Mouse (Mus musculus): ENCODE data around the gene Naalad2. TPM values are rescaled to one million over a fixed set of nuclear protein-coding genes. Genes with fewer than 3 reads are reported as not detected.
"Not testable (repeated sequence)": the region's sequence is repeated elsewhere in the genome, so short reads cannot be mapped to it uniquely, and the experiment has no call there.

Gene Naalad2
- 7.2 and 7.5 TPM in 2 replicates for polyA plus RNA-seq (2015; fragmentation: Nextera tagmentation; extraction: Ambion mirVana)

GRCm38 (mm10) chr9:18402895-18403294, at the start of gene Naalad2:
Gene Naalad2, minus strand, starts transcription at chr9:18402995.
- not testable (repeated sequence) for H3K27me3 ChIP-seq (ENCODE audit: control insufficient read depth, insufficient read depth, low read depth, low read length); H3K9me3 ChIP-seq (ENCODE audit: control insufficient read depth, low read length); H3K4me1 ChIP-seq (replicated peaks; ENCODE audit: control insufficient read depth, insufficient read depth, low read length); H3K4me2 ChIP-seq (ENCODE audit: low read depth, low read length); H3K27ac ChIP-seq (ENCODE audit: low read length); H3K9ac ChIP-seq (ENCODE audit: low read length); H3K4me3 ChIP-seq (ENCODE audit: low read length); ATAC-seq (ENCODE audit: low read depth); H3K36me3 ChIP-seq (ENCODE audit: control insufficient read depth, insufficient read depth, low read length)
- WGBS = 65% methylated on average over 2 of the region's 2 CpGs

- ATAC-seq (ENCODE audit: low read depth) = no peak
- Histone ChIP-seq H3K9ac (ENCODE audit: low read length) (no peak overlapping the region), H3K4me3 (ENCODE audit: low read length) (no peak overlapping the region), H3K27me3 (ENCODE audit: control insufficient read depth, insufficient read depth, low read depth, low read length) (no peaks in the 10 kb centered on the region), H3K9me3 (ENCODE audit: control insufficient read depth, low read length) (no peaks in the 10 kb centered on the region), H3K4me1 (replicated peaks; ENCODE audit: control insufficient read depth, insufficient read depth, low read length) (no peaks in the 10 kb centered on the region), H3K27ac (ENCODE audit: low read length) (no peak overlapping the region), H3K36me3 (ENCODE audit: control insufficient read depth, insufficient read depth, low read length) (no peaks in the 10 kb centered on the region), H3K4me2 (ENCODE audit: low read depth, low read length) (no peak overlapping the region)
- WGBS = 63% methylated on average over 10 of the region's 10 CpGs
Measured at GRCm38 (mm10) chr9:18431687-18432086, 28.9 kb upstream of the Naalad2 start.

- H3K27ac ChIP-seq (ENCODE audit: low read length) = no peak within 1 kb of the TSS
- H3K4me1 ChIP-seq (replicated peaks; ENCODE audit: control insufficient read depth, insufficient read depth, low read length) = no peaks in the 10 kb centered on the region
- ATAC-seq (ENCODE audit: low read depth) = no peak
- no peaks in the 10 kb centered on the region for H3K27me3 ChIP-seq (ENCODE audit: control insufficient read depth, insufficient read depth, low read depth, low read length)
- no peaks in the 10 kb centered on the region for H3K9me3 ChIP-seq (ENCODE audit: control insufficient read depth, low read length)
- H3K36me3 ChIP-seq (ENCODE audit: control insufficient read depth, insufficient read depth, low read length) = no peaks in the 10 kb centered on the region
- no peak within 1 kb of the TSS for H3K9ac ChIP-seq (ENCODE audit: low read length)
- no peak within 1 kb of the TSS for H3K4me2 ChIP-seq (ENCODE audit: low read depth, low read length)
- no peak within 1 kb of the TSS for H3K4me3 ChIP-seq (ENCODE audit: low read length)
Measured at GRCm38 (mm10) chr9:18430354-18430753, 27.6 kb upstream of the Naalad2 start, which contains the start of gene Mbd3l2. Gene Mbd3l2, plus strand, starts transcription at chr9:18430654.

- WGBS = 71% methylated on average over 4 of the region's 4 CpGs
Measured at GRCm38 (mm10) chr9:18412371-18412770, 9.6 kb upstream of the Naalad2 start.

DNA sequence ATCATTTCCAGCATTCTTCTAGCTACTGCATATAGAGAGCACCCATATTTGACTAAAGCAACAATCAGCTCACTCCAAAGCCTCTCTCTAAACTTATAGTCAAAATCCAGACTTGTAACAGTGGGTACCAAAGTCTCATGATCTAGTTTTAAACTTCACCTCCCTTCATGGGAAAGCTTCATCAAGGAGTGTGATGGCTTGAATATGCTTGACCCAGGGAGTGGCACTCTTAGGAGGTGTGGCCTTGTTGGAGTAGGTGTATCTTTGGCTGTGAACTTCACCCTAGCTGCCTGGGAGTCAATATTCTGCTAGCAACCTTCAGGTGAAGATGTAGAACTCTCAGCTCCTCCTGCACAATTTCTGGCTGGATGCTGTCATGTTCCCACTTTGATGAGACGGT, 1.3 kb upstream of the Naalad2 start, which contains the start of gene Ubtfl1:
Ubtfl1 (plus strand) TSS at position 301 of the 400 bp plus-strand sequence.
- Histone ChIP-seq H3K9me3 (ENCODE audit: control insufficient read depth, low read length) (no peaks in the 10 kb centered on the region), H3K9ac (ENCODE audit: low read length) (no peak within 1 kb of the TSS), H3K4me3 (ENCODE audit: low read length) (no peak within 1 kb of the TSS), H3K36me3 (ENCODE audit: control insufficient read depth, insufficient read depth, low read length) (no peaks in the 10 kb centered on the region), H3K4me2 (ENCODE audit: low read depth, low read length) (no peak within 1 kb of the TSS), H3K27ac (ENCODE audit: low read length) (no peak within 1 kb of the TSS), H3K27me3 (ENCODE audit: control insufficient read depth, insufficient read depth, low read depth, low read length) (no peaks in the 10 kb centered on the region), H3K4me1 (replicated peaks; ENCODE audit: control insufficient read depth, insufficient read depth, low read length) (no peaks in the 10 kb centered on the region)
- 53% methylated on average over 1 of the region's 1 CpGs for WGBS
- ATAC-seq (ENCODE audit: low read depth) = no peak

More at GRCm38 (mm10) chr9:18412371-18412770, 9.6 kb upstream of the Naalad2 start:
- H3K4me2 ChIP-seq (ENCODE audit: low read depth, low read length); H3K36me3 ChIP-seq (ENCODE audit: control insufficient read depth, insufficient read depth, low read length); H3K27ac ChIP-seq (ENCODE audit: low read length); ATAC-seq (ENCODE audit: low read depth); H3K27me3 ChIP-seq (ENCODE audit: control insufficient read depth, insufficient read depth, low read depth, low read length); H3K4me3 ChIP-seq (ENCODE audit: low read length); H3K9me3 ChIP-seq (ENCODE audit: control insufficient read depth, low read length); H3K9ac ChIP-seq (ENCODE audit: low read length); H3K4me1 ChIP-seq (replicated peaks; ENCODE audit: control insufficient read depth, insufficient read depth, low read length): not testable (repeated sequence)

DNA sequence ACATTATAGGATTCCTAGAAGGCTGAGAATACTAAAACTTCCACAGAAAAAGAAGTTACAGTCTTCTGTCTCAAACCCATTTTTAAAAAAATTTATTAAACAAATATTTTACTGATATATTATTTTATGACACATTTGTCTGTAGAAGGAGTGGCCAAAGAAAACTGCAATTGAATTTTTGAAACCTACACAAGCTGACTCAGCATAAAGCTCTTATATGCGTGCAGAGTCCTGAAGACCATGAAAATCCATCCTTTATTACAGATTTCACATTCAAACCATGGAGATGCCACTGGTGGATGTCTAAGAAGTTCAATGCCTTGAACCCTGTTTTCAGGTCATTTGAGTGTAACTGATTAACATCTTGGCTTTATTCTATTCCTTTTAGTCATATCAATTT, 3.2 kb downstream of the Naalad2 start:
- H3K36me3 ChIP-seq (ENCODE audit: control insufficient read depth, insufficient read depth, low read length) = no peaks in the 10 kb centered on the region
- H3K4me3 ChIP-seq (ENCODE audit: low read length) = no peak overlapping the region
- no peaks in the 10 kb centered on the region for H3K27me3 ChIP-seq (ENCODE audit: control insufficient read depth, insufficient read depth, low read depth, low read length)
- H3K4me1 ChIP-seq (replicated peaks; ENCODE audit: control insufficient read depth, insufficient read depth, low read length) = no peaks in the 10 kb centered on the region
- WGBS = 76% methylated on average over 1 of the region's 1 CpGs
- no peak overlapping the region for H3K27ac ChIP-seq (ENCODE audit: low read length)
- no peaks in the 10 kb centered on the region for H3K9me3 ChIP-seq (ENCODE audit: control insufficient read depth, low read length)
- H3K4me2 ChIP-seq (ENCODE audit: low read depth, low read length) = no peak overlapping the region
- no peak for ATAC-seq (ENCODE audit: low read depth)
- no peak overlapping the region for H3K9ac ChIP-seq (ENCODE audit: low read length)

DNA sequence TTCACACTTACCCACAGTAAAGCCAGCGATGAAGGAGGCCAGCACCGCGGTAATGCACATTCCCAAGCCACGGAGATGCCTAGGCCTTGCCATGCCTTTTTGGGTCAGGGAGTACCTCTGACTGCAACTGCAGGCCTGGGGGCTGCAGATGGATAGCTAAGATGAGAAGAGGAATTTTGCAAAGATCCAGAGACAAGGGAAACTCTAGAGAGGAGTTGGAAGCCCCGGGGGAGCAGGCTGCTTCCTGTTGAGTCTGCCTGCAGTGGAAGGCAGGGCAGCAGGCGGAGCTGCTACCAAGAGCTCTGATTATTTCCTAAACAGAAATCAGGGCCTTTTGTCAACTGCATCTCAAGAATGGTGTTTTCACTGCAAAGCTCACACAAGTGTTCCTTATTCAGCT, 17.0 kb downstream of the Naalad2 start:
- no peak for ATAC-seq (ENCODE audit: low read depth)
- WGBS = 23% methylated on average over 6 of the region's 6 CpGs
- H3K4me2 ChIP-seq (ENCODE audit: low read depth, low read length) = peak overlapping the region; percentile 35; the same call in 1 of the 2 replicates
- H3K9ac ChIP-seq (ENCODE audit: low read length) = peak overlapping the region; percentile 49; the same call in 1 of the 2 replicates
- H3K4me1 ChIP-seq (replicated peaks; ENCODE audit: control insufficient read depth, insufficient read depth, low read length) = no peaks in the 10 kb centered on the region
- H3K36me3 ChIP-seq (ENCODE audit: control insufficient read depth, insufficient read depth, low read length) = no peaks in the 10 kb centered on the region
- H3K27me3 ChIP-seq (ENCODE audit: control insufficient read depth, insufficient read depth, low read depth, low read length) = no peaks in the 10 kb centered on the region
- H3K4me3 ChIP-seq (ENCODE audit: low read length) = peak overlapping the region; percentile 19; the same call in 1 of the 2 replicates
- no peak overlapping the region for H3K27ac ChIP-seq (ENCODE audit: low read length)
- no peaks in the 10 kb centered on the region for H3K9me3 ChIP-seq (ENCODE audit: control insufficient read depth, low read length)

GRCm38 (mm10) chr9:18373026-18373425, 29.8 kb downstream of the Naalad2 start:
- ATAC-seq (ENCODE audit: low read depth); H3K9me3 ChIP-seq (ENCODE audit: control insufficient read depth, low read length); H3K4me3 ChIP-seq (ENCODE audit: low read length); H3K27me3 ChIP-seq (ENCODE audit: control insufficient read depth, insufficient read depth, low read depth, low read length); H3K36me3 ChIP-seq (ENCODE audit: control insufficient read depth, insufficient read depth, low read length); H3K9ac ChIP-seq (ENCODE audit: low read length); H3K4me1 ChIP-seq (replicated peaks; ENCODE audit: control insufficient read depth, insufficient read depth, low read length); H3K4me2 ChIP-seq (ENCODE audit: low read depth, low read length); H3K27ac ChIP-seq (ENCODE audit: low read length): not testable (repeated sequence)
- 64% methylated on average over 1 of the region's 1 CpGs for WGBS

DNA sequence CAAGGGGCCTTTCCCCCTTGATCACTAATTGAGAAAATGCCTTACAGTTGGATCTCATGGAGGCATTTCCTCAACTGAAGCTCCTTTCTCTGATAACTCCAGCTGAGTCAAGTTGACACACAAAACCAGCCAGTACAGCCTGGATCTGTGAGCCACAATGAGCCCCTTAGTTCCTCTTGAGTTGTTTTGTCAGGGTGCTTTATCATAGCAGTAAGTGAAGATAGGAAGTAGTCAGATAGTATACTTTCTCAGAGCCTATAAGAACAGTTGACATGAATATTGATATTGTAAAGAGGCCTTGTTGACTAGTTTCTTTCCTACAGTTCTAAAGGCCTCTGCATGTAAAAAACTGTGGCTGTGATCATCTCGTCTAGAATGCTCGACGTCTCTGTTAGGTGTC, 82.8 kb downstream of the Naalad2 start:
- ATAC-seq (ENCODE audit: low read depth) = no peak
- Histone ChIP-seq H3K9me3 (ENCODE audit: control insufficient read depth, low read length) (no peaks in the 10 kb centered on the region), H3K4me1 (replicated peaks; ENCODE audit: control insufficient read depth, insufficient read depth, low read length) (no peaks in the 10 kb centered on the region), H3K9ac (ENCODE audit: low read length) (no peak overlapping the region), H3K27me3 (ENCODE audit: control insufficient read depth, insufficient read depth, low read depth, low read length) (no peaks in the 10 kb centered on the region), H3K27ac (ENCODE audit: low read length) (no peak overlapping the region), H3K36me3 (ENCODE audit: control insufficient read depth, insufficient read depth, low read length) (peaks cover 6% of the 10 kb centered on the region; the same call in 1 of the 2 replicates), H3K4me3 (ENCODE audit: low read length) (no peak overlapping the region), H3K4me2 (ENCODE audit: low read depth, low read length) (no peak overlapping the region)
- 91% methylated on average over 3 of the region's 3 CpGs for WGBS

GRCm38 (mm10) chr9:18298301-18298700, 104.5 kb downstream of the Naalad2 start:
- no peak for ATAC-seq (ENCODE audit: low read depth)
- 90% methylated on average over 6 of the region's 6 CpGs for WGBS
- H3K36me3 ChIP-seq (ENCODE audit: control insufficient read depth, insufficient read depth, low read length) = peaks cover 19% of the 10 kb centered on the region
- H3K9ac ChIP-seq (ENCODE audit: low read length) = no peak overlapping the region
- H3K27me3 ChIP-seq (ENCODE audit: control insufficient read depth, insufficient read depth, low read depth, low read length) = no peaks in the 10 kb centered on the region
- H3K4me1 ChIP-seq (replicated peaks; ENCODE audit: control insufficient read depth, insufficient read depth, low read length) = peaks cover 5% of the 10 kb centered on the region
- H3K4me2 ChIP-seq (ENCODE audit: low read depth, low read length) = no peak overlapping the region
- no peak overlapping the region for H3K27ac ChIP-seq (ENCODE audit: low read length)
- no peak overlapping the region for H3K4me3 ChIP-seq (ENCODE audit: low read length)
- H3K9me3 ChIP-seq (ENCODE audit: control insufficient read depth, low read length) = no peaks in the 10 kb centered on the region

All from lung, embryonic 16.5 days (tissue).